ENCODE assay signal across 30 mouse cellular contexts in the genomic region with DNA sequence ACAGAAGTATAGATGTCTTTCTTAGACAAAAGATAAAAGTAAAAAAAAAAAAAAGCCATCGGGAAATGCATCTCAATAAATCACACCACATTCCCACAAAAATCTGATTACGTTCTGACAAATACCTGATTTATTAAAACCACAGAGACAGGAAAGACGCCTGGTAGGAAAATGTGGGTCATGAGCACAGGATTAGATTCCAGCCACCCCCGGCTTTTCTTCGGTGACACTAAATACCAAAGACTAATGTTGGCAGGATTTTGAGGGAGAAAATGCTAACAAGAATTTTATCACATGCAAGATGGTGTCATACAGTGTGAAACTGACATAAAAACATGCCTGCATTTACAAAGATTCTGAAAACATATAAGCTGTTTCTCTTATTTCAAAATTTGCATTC. TPM values are rescaled to one million over a fixed set of nuclear protein-coding genes. Genes with fewer than 3 reads are reported as not detected.
DNase-seq lines count a peak whose midpoint lies in the region; ATAC-seq and TF ChIP-seq lines count a peak whose summit lies in the region.
"Had no signal": no experiment of that assay in that cellular context is flagged by ENCODE, and none has a peak within 500 bp of the region (broad histone marks: within the 10 kb centered on the region; RNA-seq: fewer than 3 reads in every experiment).

No protein-coding gene starts in this region.

- no peaks in the 10 kb centered on the region for H3K36me3 ChIP-seq in kidney, adult 2 months (ENCODE audit: control insufficient read depth, insufficient read depth, low read length)
- no peaks in the 10 kb centered on the region for H3K36me3 ChIP-seq in hindbrain, postnatal 0 days (ENCODE audit: insufficient read depth, low read length)
- H3K36me3 ChIP-seq: embryonic facial prominence, embryonic 12.5 days; embryonic facial prominence, embryonic 15.5 days; heart, embryonic 12.5 days; heart, embryonic 15.5 days; hindbrain, embryonic 10.5 days; hindbrain, embryonic 13.5 days had no signal

- no peak overlapping the region for H3K9ac ChIP-seq in hindbrain, postnatal 0 days (replicated peaks; ENCODE audit: low read length)
- H3K9ac ChIP-seq: embryonic facial prominence, embryonic 12.5 days; embryonic facial prominence, embryonic 15.5 days; forebrain, postnatal 0 days; heart, embryonic 12.5 days; heart, embryonic 15.5 days; hindbrain, embryonic 13.5 days had no signal

- no peak overlapping the region for H3K27ac ChIP-seq in kidney, adult 2 months (ENCODE audit: insufficient read depth, low read depth, low read length)
- H3K27ac ChIP-seq in hindbrain, postnatal 0 days, result no peak overlapping the region
- H3K27ac ChIP-seq: embryonic facial prominence, embryonic 12.5 days; embryonic facial prominence, embryonic 15.5 days; gastrocnemius, adult 2 months; heart, embryonic 15.5 days; hindbrain, embryonic 10.5 days; hindbrain, embryonic 13.5 days had no signal

- no peak overlapping the region for H3K4me3 ChIP-seq in kidney, adult 2 months (ENCODE audit: insufficient read depth, low read depth, low read length)
- H3K4me3 ChIP-seq in hindbrain, postnatal 0 days (ENCODE audit: low read length), result no peak overlapping the region
- H3K4me3 ChIP-seq: embryonic facial prominence, embryonic 12.5 days; embryonic facial prominence, embryonic 15.5 days; gastrocnemius, adult 2 months; heart, embryonic 12.5 days; heart, embryonic 15.5 days; hindbrain, embryonic 10.5 days; hindbrain, embryonic 13.5 days had no signal

- no peak for TF ChIP-seq POLR2A in kidney, adult 2 months (IDR thresholded peaks at IDR 0.05; ENCODE audit: low read depth, low read length)

- no peak overlapping the region for H3K4me2 ChIP-seq in hindbrain, postnatal 0 days (ENCODE audit: low read depth, low read length)
- H3K4me2 ChIP-seq: embryonic facial prominence, embryonic 12.5 days; embryonic facial prominence, embryonic 15.5 days; heart, embryonic 12.5 days; heart, embryonic 15.5 days; hindbrain, embryonic 13.5 days had no signal

- no peaks in the 10 kb centered on the region for H3K27me3 ChIP-seq in kidney, adult 2 months (replicated peaks; ENCODE audit: control insufficient read depth, insufficient read depth, low read length)
- no peaks in the 10 kb centered on the region for H3K27me3 ChIP-seq in hindbrain, postnatal 0 days (ENCODE audit: insufficient read depth, low read length)
- H3K27me3 ChIP-seq: embryonic facial prominence, embryonic 12.5 days; embryonic facial prominence, embryonic 15.5 days; heart, embryonic 12.5 days; heart, embryonic 15.5 days; hindbrain, embryonic 13.5 days had no signal

- no peak for TF ChIP-seq CTCF in kidney, adult 2 months (conservative IDR thresholded peaks at IDR 0.05; ENCODE audit: insufficient read depth, insufficient read length, low read depth, low read length)
- TF ChIP-seq CTCF in hindbrain, postnatal 0 days (IDR thresholded peaks at IDR 0.05; ENCODE audit: low read depth), result no peak

- H3K4me1 ChIP-seq in kidney, adult 2 months (ENCODE audit: control insufficient read depth, insufficient read depth, low read length), result no peaks in the 10 kb centered on the region
- H3K4me1 ChIP-seq in hindbrain, postnatal 0 days (ENCODE audit: insufficient read depth, low read length), result no peaks in the 10 kb centered on the region
- H3K4me1 ChIP-seq: embryonic facial prominence, embryonic 12.5 days; embryonic facial prominence, embryonic 15.5 days; heart, embryonic 12.5 days; heart, embryonic 15.5 days; hindbrain, embryonic 10.5 days; hindbrain, embryonic 13.5 days had no signal

- no peaks in the 10 kb centered on the region for H3K9me3 ChIP-seq in hindbrain, postnatal 0 days (ENCODE audit: low read length)
- H3K9me3 ChIP-seq: embryonic facial prominence, embryonic 12.5 days; embryonic facial prominence, embryonic 15.5 days; heart, embryonic 12.5 days; heart, embryonic 15.5 days; hindbrain, embryonic 10.5 days; hindbrain, embryonic 13.5 days had no signal

- no peak for ATAC-seq in hindbrain, postnatal 0 days
- ATAC-seq: activated CD4-positive, CD25-positive, alpha-beta regulatory T cell, adult 4 months; CD4-positive, CD25-positive, alpha-beta regulatory T cell, adult 4 months; forebrain, embryonic 14.5 days; forebrain, postnatal 0 days; hindbrain, embryonic 16.5 days had no signal

- 35% methylated on average over 5 of the region's 5 CpGs for WGBS in kidney, adult 2 months
- 80% methylated on average over 5 of the region's 5 CpGs for WGBS in hindbrain, postnatal 0 days

- DNase-seq in kidney, adult 2 months, result peak; percentile 44
- no peak for DNase-seq in kidney, adult 18-20 months
- DNase-seq in kidney, postnatal 10 days, result peak; percentile 21
- no peak for DNase-seq in kidney, adult 11 months
- DNase-seq in 3134 (ENCODE audit: extremely low read depth, insufficient read length, low spot score) (peak; percentile 13), adipocyte (ENCODE audit: low spot score) (peak; percentile 16)
- DNase-seq in thymus, adult 18-20 months, result no peak
- no peak for DNase-seq in hindbrain, postnatal 0 days (ENCODE audit: low spot score)
- DNase-seq: adrenal gland, postnatal 10 days; adrenal gland, postnatal 36 days; cerebellum, adult 11 months; cerebellum, adult 9-11 months; cerebellum, postnatal 25 days; forebrain, postnatal 0 days; gastrocnemius, adult 2 months; gastrocnemius, postnatal 25 days; heart, adult 18-20 months; heart, postnatal 10 days; heart, postnatal 36 days had no signal

RNA-seq across cellular contexts. Expression of a gene that starts 27.1 kb away (rescaled TPM):
- polyA plus RNA-seq in kidney, adult 2 months (2012; rRNA removed), result 3.4 and 4.5 TPM in 2 replicates
- total RNA-seq in hindbrain, postnatal 0 days (2014; rRNA removed), result 31.1 and 35.8 TPM in 2 replicates
- polyA plus RNA-seq in hindbrain, postnatal 0 days (2015; fragmentation: Nextera tagmentation; extraction: Ambion mirVana), result 37.4 and 37.5 TPM in 2 replicates
- polyA plus RNA-seq: C2C12 had no signal

Comparison
In these comparisons a context has a peak if more than half of its experiments do, and no peak if none do; other contexts are left out.
1. DNase-seq: peak in kidney, adult 2 months (single experiment), kidney, postnatal 10 days (single experiment), 3134 (single experiment) and adipocyte (single experiment); none in kidney, adult 18-20 months (single experiment), kidney, adult 11 months (single experiment), thymus, adult 18-20 months (0 of 2) and hindbrain, postnatal 0 days (single experiment).